Mouse (Mus musculus): ENCODE results near the gene Mapk11. TPM values are rescaled to one million over a fixed set of nuclear protein-coding genes. Genes with fewer than 3 reads are reported as not detected.

Gene Mapk11
- total RNA-seq, 2 experiments from 2014 or later = 35.2 to 39.7 TPM

- intact Hi-C loops (cut with DNase I) = no loop called here
- no peak for DNase-seq (ENCODE audit: low spot score in 2 of 2)
Measured at GRCm38 (mm10) chr15:89175411-89176155, 26.2 kb upstream of the Mapk11 start.

DNA sequence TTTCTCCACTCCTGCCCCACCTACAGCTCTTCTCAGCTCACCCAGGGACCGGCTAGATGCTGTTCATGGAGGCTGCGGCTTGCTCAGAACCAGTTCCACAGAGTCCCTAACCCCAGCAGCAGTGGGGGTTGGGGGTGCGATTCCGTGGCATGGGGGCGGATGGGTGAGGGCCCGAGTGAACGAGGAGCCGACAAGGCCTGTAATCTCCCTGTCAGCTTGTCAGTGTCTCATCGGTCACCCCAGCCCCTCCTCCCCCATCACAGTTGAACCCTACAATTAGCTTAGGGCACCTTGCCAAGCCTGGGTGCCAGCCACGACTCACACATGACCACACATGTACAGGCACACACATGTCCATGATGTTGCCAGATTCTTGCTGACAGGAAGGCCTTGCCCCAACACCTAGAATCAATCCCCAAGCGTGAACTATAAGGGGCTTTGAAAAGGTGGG, 25.5 kb upstream of the Mapk11 start:
- no peak for DNase-seq (ENCODE audit: low spot score in 2 of 2)
- intact Hi-C loops (cut with DNase I) = no loop called here

DNA sequence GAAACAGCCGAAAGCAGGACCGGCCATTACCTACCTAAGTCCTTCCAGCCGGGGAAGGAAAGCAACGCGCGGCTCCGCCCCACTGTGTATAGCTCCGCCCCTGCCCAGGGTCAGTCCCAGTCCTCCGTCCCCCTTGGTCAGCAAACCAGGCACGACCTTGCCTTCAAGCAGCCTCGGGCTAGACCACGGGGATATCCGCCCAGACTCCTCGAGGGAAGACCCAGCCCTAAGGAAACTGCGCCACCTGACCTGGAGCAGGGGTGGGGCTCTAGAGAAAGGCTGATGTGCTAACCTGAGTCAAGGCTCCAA, 24.4 kb upstream of the Mapk11 start:
- intact Hi-C loops (cut with DNase I) = no loop called here
- no peak for DNase-seq (ENCODE audit: low spot score in 2 of 2)

GRCm38 (mm10) chr15:89173024-89173905, 23.8 kb upstream of the Mapk11 start:
- peak; percentile 63 to 64 for DNase-seq (ENCODE audit: low spot score in 2 of 2)
- intact Hi-C loops (cut with DNase I) = no loop called here

GRCm38 (mm10) chr15:89172276-89172935, 23.0 kb upstream of the Mapk11 start:
- DNase-seq (ENCODE audit: low spot score in 2 of 2) = no peak
- intact Hi-C loops (cut with DNase I) = no loop called here

GRCm38 (mm10) chr15:89171526-89172051, 22.2 kb upstream of the Mapk11 start:
- intact Hi-C loops (cut with DNase I) = no loop called here

DNA sequence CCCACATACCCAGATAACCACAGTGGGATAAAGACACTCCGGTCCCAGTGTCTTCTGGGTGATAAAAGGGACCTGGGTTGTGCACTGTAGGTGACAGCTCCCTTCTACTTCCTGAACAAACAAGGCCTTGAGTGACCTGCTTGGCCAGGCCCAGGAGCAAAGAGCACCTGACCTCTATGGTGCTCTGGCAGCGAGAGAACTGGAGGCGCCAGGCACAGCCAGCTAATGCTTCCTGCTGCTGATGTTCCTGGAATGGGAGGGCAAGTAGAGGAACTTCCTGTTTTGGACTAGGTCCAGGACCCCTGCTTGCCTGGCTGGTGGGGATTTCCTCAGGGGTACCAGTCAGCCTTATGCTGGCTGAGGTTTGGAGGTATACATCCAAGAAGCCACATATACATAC, 20.7 kb upstream of the Mapk11 start:
- no peak for DNase-seq (ENCODE audit: low spot score in 2 of 2)
- intact Hi-C loops (cut with DNase I) = no loop called here

More at GRCm38 (mm10) chr15:89171526-89172051, 22.2 kb upstream of the Mapk11 start:
- no peak for DNase-seq (ENCODE audit: low spot score in 2 of 2)

DNA sequence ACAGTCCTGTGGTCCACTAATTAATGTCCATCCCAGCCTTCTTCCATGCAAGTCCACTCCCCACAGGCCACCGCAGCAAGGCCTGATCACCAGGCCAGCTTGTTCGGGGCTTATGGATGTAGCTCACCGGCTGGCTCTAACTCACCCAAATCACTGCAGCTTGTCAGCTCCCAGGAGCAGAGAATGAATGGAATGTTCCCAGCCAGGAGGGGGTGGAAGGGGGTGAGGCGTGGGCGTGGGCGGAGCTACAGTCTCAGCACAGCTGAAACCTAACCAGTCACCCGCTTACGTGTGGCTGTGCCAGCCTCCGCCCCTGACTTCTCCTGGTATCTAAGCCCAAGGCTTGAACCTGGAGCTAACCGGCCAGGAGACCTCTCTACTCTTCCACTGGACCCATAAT, 20.0 kb upstream of the Mapk11 start:
- DNase-seq (ENCODE audit: low spot score in 2 of 2) = peak; percentile 83 to 92
- intact Hi-C loops (cut with DNase I) = no loop called here

DNA sequence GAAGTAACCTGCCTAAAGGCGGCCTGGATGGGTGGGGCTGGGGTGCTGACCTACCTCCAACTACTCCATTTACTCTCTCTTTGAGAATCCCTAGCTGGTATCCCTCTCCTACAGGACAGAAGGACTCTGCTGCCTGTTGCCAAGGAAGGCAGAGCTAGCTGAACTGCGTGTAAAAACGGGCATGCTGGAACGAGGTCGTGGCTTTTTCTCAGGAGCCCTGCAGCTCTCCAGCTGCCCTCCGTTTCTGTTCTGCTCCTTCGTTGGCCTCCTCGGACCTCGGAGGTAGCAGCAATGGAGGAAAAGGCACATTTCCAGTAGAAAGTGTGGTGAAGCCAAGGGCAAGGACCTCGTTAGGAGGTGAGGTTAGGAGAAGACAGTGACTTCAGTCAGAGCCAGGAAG, 19.5 kb upstream of the Mapk11 start:
- intact Hi-C loops (cut with DNase I) = no loop called here
- no peak for DNase-seq (ENCODE audit: low spot score in 2 of 2)

- no peak for DNase-seq (ENCODE audit: low spot score in 2 of 2)
- intact Hi-C loops (cut with DNase I) = no loop called here
Measured at GRCm38 (mm10) chr15:89165478-89165877, 16.1 kb upstream of the Mapk11 start.

GRCm38 (mm10) chr15:89161397-89161796, 12.0 kb upstream of the Mapk11 start:
- intact Hi-C loops (cut with DNase I) = no loop called here
- no peak for DNase-seq (ENCODE audit: low spot score in 2 of 2)

DNA sequence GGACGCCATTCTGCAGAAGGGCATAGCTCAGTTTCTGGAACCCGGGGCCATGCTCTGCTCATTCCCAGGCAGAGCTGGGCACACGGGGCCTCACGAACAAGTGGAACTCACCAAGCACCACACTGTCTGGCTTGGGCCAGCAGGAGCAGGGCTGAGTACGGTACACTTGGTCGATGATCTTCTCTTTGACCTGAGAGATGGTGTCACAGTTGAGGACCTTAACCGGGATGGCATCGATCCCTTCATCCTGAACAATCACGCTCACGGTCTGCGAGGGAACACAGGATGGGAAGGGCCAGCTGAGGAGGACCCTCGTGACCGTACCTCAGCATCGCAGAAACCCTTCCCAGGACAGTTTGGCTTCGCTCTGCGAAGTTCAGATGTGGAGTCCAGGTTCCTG, 9.1 kb upstream of the Mapk11 start:
- intact Hi-C loops (cut with DNase I) = loop anchor here (5.0 kb wide), 1 partner anchor 54 kb away; the partner anchor contains the start of gene Ppp6r2
- DNase-seq (ENCODE audit: low spot score in 2 of 2) = no peak

GRCm38 (mm10) chr15:89157954-89158353, 8.5 kb upstream of the Mapk11 start:
- peak in 1 of 2 experiments; percentile 60 for DNase-seq (ENCODE audit: low spot score in 2 of 2)
- intact Hi-C loops (cut with DNase I) = loop anchor here (5.0 kb wide), 1 partner anchor 54 kb away; the partner anchor contains the start of gene Ppp6r2

GRCm38 (mm10) chr15:89152312-89152711, 2.9 kb upstream of the Mapk11 start:
- DNase-seq (ENCODE audit: low spot score in 2 of 2) = no peak
- intact Hi-C loops (cut with DNase I) = no loop called here

GRCm38 (mm10) chr15:89150041-89150390, 588 bp upstream of the Mapk11 start:
- intact Hi-C loops (cut with DNase I) = no loop called here
- DNase-seq (ENCODE audit: low spot score in 2 of 2) = no peak

DNA sequence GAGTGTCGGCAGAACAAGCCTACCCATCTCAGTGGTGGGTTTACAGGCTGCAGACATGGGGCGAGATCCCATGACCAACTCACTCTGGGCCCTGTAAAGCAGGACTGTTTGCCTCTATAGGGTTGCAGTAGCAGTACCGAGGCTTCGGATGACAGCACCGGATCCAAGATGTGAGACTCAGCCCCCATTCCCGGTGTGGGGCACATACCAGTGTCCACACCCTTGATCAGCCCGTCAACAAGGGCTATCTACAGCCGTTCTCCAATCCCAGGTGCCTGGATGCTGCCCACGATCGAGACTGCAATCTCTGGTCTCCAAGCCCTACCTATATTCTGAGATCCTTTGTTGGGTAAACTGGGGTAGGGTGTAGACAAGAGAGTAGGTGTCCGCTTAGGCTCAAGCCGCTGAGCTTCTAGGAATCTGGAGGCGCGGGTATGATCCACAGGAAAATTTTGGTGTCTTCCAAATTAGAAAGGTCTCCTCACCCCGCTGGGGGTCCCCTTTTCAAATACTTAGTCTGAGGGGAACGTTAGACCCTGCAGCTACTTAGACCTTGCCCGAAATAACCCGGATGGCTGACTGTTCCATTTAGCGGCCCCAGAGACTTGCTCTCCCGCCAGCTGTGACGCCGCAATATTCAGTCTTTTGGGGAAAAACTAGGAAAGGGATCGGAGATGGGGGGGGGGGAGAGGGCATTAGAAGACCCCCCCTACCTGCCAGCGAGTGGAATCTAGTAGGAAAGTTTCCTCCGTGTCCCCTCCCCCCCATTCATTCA, 745 bp downstream of the Mapk11 start:
- intact Hi-C loops (cut with DNase I) = no loop called here
- DNase-seq (ENCODE audit: low spot score in 2 of 2) = no peak

DNA sequence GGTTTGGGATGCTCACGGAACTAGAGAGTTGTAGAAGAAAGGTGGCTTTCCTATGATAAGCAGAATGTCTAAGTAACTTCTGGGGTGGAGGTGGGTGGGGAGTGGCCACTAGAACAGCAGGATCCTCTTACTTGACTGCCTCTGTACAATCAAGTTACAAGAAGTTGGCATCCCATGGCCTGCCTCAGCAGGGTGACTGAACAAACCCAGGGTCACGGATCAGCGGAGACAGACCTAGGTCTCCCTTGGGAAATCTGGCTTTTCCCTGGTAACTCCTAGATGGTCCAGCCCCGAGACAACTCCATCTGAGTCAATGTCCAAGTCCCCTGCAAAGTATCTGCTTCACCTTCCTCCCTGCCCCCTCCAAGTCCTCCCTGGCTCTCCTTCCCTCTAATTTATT, 1.5 kb downstream of the Mapk11 start:
- no peak for DNase-seq (ENCODE audit: low spot score in 2 of 2)
- intact Hi-C loops (cut with DNase I) = no loop called here

GRCm38 (mm10) chr15:89147456-89147855, 2.0 kb downstream of the Mapk11 start:
- intact Hi-C loops (cut with DNase I) = no loop called here
- no peak for DNase-seq (ENCODE audit: low spot score in 2 of 2)

DNA sequence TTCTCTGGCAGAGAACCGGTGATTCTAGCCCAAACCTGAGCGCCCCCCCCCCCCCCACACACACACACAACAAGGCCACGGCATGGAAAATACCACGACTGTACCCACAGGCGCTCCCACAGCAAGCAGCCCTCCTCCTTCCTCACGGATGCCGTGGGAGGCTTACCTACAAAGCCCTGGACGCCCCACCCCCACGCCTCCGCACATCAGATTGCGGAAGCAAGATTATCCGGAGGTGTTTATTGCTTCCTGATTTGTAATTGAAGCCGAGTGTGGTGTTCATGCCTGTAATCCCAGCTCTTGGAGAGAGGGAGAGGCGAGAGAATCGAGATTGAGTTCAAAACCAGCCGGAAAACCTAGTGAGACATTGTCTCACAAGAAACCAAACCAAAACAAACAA, 2.4 kb downstream of the Mapk11 start:
- intact Hi-C loops (cut with DNase I) = no loop called here
- DNase-seq (ENCODE audit: low spot score in 2 of 2) = peak in 1 of 2 experiments; percentile 49

Data from left cerebral cortex, postnatal 14 days (tissue).